Mouse (Mus musculus): Measurements from ENCODE around the gene Cul3. TPM values are rescaled to one million over a fixed set of nuclear protein-coding genes. Genes with fewer than 3 reads are reported as not detected.

Gene Cul3
- polyA plus RNA-seq, 2 experiments from 2014 or later: 33.8 to 49.2 TPM

DNA sequence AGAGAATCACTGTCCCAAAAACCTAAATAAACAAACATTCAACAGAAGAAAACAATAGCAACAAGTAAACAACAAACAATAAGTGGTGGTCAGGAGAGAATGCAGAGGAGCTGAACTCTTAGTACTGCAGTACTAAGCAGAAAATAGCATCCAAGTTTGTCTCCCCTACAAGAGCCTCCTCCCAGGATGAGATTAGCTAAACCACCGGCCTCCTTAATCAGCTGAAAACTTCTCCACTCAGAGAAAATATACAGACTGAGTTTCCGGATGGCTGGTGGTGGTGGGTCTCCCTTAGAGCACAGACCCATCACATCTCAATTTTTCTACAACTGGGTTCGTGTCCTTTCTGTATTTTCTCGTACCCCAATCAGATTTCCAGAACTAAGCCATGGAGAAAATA is 47.0 kb downstream of the Cul3 start:
- no peak for ATAC-seq

DNA sequence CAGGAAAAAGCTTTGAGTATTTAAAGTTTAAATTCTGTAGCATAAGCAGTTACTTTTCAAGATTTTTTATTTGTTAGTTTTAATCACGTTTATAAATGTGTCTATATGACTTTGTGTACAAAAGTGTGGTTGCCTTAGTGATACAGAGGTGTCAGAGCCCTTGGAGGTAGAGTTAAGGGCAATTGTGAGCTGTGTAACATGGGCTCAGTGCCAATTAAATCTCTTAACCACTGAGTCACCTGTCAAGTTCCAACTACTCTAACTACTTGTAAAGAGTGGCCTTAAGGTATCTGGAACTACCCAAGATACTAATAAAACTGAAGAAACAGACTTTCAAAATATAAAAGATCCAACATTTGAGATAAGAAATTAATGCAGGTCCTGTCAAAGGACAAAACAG is 61.5 kb downstream of the Cul3 start:
- ATAC-seq: no peak

- ATAC-seq: no peak
These were observed 79.8 kb downstream of the Cul3 start for GRCm38 (mm10) chr1:80260443-80260842.

- ATAC-seq: no peak
These were observed 81.6 kb downstream of the Cul3 start for GRCm38 (mm10) chr1:80258632-80259031.

DNA sequence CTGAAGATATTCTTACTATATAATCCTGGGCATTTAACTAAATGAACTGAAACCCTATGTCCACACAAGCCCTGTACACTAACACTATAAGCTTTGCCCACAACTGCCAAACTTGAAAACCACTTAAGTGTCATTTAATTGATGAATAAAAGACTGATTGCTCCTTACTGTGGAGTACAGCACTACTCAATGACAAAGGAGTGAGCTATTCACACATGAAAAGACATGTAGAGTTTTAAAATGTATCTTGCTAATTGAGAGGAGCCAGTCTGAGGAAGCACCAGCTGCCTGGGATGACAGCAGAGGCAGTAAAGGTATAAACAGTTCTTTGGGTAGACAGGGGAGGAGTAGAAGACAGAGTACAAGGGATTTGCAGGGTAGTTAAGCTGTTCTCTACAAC is 87.0 kb downstream of the Cul3 start:
- no peak for ATAC-seq

DNA sequence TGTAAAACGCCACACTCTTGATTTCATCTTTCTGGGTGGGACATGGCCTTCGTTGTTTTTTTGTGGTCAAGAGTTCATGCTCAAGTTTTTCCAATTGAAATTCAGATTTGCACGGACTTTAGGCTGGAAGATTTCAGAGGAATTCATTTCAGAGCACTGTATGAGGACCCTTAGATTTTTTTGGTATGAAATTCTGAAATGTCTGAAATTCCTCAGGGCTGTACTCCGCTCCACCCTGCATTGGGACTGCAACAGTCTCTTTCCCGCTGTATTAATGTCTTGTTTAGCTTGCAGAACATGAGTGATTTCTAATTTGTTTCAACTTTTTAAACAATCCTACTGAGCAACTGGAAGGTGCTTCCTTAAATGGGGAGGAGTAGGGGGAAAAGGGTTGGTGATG is 90.0 kb downstream of the Cul3 start:
- no peak for ATAC-seq

GRCm38 (mm10) chr1:80247131-80247530 is 93.1 kb downstream of the Cul3 start:
- no peak for ATAC-seq

- ATAC-seq: no peak
These were observed 96.2 kb downstream of the Cul3 start for GRCm38 (mm10) chr1:80244123-80244522.

DNA sequence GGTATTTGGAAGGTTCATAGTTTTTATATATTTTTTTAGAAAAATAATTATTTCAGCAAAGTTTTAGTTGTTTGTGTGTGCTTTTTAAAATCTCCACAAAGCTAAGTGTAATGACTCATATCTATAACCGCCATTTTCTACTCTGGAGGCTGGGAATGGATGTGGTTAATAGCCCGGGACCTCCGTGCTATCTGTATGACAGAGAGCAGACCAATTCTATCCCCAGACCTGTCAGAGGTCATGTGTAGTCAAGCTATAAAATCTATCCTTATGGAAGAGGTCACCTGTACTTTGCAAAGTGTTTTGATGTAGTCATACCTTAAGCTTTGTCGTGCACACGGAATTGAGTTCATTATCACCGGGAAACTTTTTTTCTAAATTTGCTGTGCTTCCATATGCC is 98.7 kb downstream of the Cul3 start:
- ATAC-seq: no peak

- no peak for ATAC-seq
These were observed 100.1 kb downstream of the Cul3 start for GRCm38 (mm10) chr1:80240017-80240660.

GRCm38 (mm10) chr1:80239481-80239880 is 100.8 kb downstream of the Cul3 start:
- ATAC-seq: no peak

DNA sequence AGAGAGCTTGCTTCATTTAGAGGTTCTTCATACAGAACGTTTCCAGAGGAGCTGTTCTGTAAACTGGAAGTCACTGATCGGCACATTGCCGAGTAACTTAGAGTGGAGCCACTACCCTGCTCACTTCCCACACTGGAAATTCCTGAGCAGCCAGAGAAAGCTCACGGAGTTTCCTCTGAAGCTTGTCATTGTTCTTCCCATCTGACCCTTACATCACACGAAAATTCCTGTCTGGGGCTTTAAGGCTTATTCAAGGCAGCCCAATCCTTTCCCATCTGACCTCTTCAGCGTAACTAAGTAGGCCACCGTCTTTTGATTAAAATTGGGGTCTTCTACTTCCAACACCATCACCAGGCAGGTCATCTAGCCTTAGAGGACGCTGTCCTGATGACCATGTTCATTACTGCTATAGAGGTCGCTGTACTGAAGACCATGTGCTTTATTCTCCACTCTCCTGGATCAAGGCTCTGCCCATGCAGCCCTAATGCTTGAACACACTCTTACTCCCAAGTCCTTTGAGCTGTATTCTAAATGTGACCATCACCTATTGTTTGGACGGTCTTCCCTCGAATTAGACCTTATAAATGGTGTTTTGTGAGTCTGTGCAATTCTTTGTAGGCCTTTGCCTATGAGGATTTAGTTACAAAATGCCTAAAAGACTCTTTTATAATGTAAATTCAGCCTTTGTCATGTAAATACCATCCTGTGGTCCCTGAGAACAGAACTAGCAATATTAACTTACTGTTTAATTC is 103.2 kb downstream of the Cul3 start:
- no peak for ATAC-seq

GRCm38 (mm10) chr1:80236126-80236525 is 104.2 kb downstream of the Cul3 start:
- no peak for ATAC-seq

- ATAC-seq: no peak
These were observed 109.7 kb downstream of the Cul3 start for GRCm38 (mm10) chr1:80230612-80231011.

GRCm38 (mm10) chr1:80224839-80225412 is 115.4 kb downstream of the Cul3 start:
- ATAC-seq: no peak

GRCm38 (mm10) chr1:80221151-80221550 is 119.1 kb downstream of the Cul3 start:
- no peak for ATAC-seq

DNA sequence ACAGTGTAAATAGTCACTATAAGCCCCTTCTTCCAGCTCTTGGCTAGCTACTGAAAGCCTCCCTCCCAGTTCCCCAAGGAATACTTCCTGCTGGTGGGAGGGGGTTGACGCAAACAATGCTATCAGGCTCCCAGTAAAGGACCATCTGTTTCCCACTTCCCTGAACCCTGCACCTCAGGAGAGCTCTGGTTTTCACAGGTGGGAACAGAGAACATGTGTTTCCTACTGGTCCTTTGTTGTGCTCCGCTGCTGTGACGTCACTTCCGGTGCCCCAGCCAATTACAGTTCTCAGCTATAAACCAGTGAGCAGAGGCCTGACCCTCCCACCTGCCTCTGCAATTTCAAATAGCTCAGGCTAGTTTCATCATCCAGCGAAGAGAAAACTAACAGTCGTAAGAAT is 122.0 kb downstream of the Cul3 start, which contains the start of gene Fam124b:
Gene Fam124b, minus strand, starts transcription at position 206 of the 400 bp plus-strand sequence.
- ATAC-seq: no peak

Other genes with a start within 250 kb of the Cul3 start
- 10 to 100 TPM in 1 of 2 experiments, 1 to 10 TPM in 1; 8.3 to 11.5 TPM for gene Fam124b, start 122.0 kb downstream of the Cul3 start, polyA plus RNA-seq (2017; shearing (Covaris generic))
- gene Gm45261, start 121.0 kb upstream of the Cul3 start, polyA plus RNA-seq (2017; shearing (Covaris generic)): not detected

Data from activated CD4-positive, CD25-positive, alpha-beta regulatory T cell, adult 4 months (primary cell).